Mouse (Mus musculus): Measurements from ENCODE around the gene Abcg4.
A peak's percentile ranks its signal among the peaks of the same experiment; 100 is the strongest.

Gene Abcg4

GRCm38 (mm10) chr9:44269077-44269476 is 19.3 kb downstream of the Abcg4 start:
- peak; percentile 28 for DNase-seq

GRCm38 (mm10) chr9:44268432-44268831 is 20.0 kb downstream of the Abcg4 start, which contains the start of gene Nlrx1:
TSS of gene Nlrx1 (minus strand) at chr9:44268599.
- peak; percentile 12 for DNase-seq

- DNase-seq = peak; percentile 86
Observed at GRCm38 (mm10) chr9:44268027-44268360, 20.4 kb downstream of the Abcg4 start.

GRCm38 (mm10) chr9:44267319-44268026 is 20.9 kb downstream of the Abcg4 start:
- no peak for DNase-seq

- no peak for DNase-seq
Observed at GRCm38 (mm10) chr9:44266478-44267226, 21.8 kb downstream of the Abcg4 start.

GRCm38 (mm10) chr9:44261388-44261787 is 27.0 kb downstream of the Abcg4 start:
- no peak for DNase-seq

GRCm38 (mm10) chr9:44259014-44259413 is 29.4 kb downstream of the Abcg4 start:
- no peak for DNase-seq

GRCm38 (mm10) chr9:44256213-44256612 is 32.2 kb downstream of the Abcg4 start:
- DNase-seq = no peak

GRCm38 (mm10) chr9:44255136-44255521 is 33.3 kb downstream of the Abcg4 start:
- DNase-seq = no peak

- no peak for DNase-seq
Observed at GRCm38 (mm10) chr9:44254508-44255135, 33.8 kb downstream of the Abcg4 start.

GRCm38 (mm10) chr9:44253441-44253840 is 35.0 kb downstream of the Abcg4 start:
- no peak for DNase-seq

- DNase-seq = no peak
Observed at GRCm38 (mm10) chr9:44251314-44251713, 37.1 kb downstream of the Abcg4 start, which contains the start of gene Pdzd3. TSS of gene Pdzd3 (minus strand) at chr9:44251471.

- DNase-seq = no peak
Observed at GRCm38 (mm10) chr9:44250445-44250844, 38.0 kb downstream of the Abcg4 start.

- DNase-seq = no peak
Observed at GRCm38 (mm10) chr9:44249181-44250146, 39.0 kb downstream of the Abcg4 start.

GRCm38 (mm10) chr9:44247907-44248306 is 40.5 kb downstream of the Abcg4 start:
- DNase-seq = no peak

GRCm38 (mm10) chr9:44243621-44244020 is 44.8 kb downstream of the Abcg4 start:
- DNase-seq = no peak

GRCm38 (mm10) chr9:44241418-44241817 is 47.0 kb downstream of the Abcg4 start:
- DNase-seq = no peak

- no peak for DNase-seq
Observed at GRCm38 (mm10) chr9:44240911-44241310, 47.5 kb downstream of the Abcg4 start.

- no peak for DNase-seq
Observed at GRCm38 (mm10) chr9:44240399-44240798, 48.0 kb downstream of the Abcg4 start, which contains the start of gene Ccdc153. TSS of gene Ccdc153 (plus strand) at chr9:44240676.

GRCm38 (mm10) chr9:44239447-44239846 is 49.0 kb downstream of the Abcg4 start:
- no peak for DNase-seq

- DNase-seq = no peak
Observed at GRCm38 (mm10) chr9:44238501-44239190, 49.8 kb downstream of the Abcg4 start.

GRCm38 (mm10) chr9:44237128-44237527 is 51.3 kb downstream of the Abcg4 start:
- DNase-seq = no peak
